Mouse (Mus musculus) small intestine, adult 2 months (tissue): ENCODE results near the gene Pknox2. TPM values are rescaled to one million over a fixed set of nuclear protein-coding genes. Genes with fewer than 3 reads are reported as not detected.

ENCODE experiments used
- H3K27ac ChIP-seq: fragments of 200-500 bp; 2 replicates; pipeline ENCODE4 v1.5.1; 2012; ENCODE audit warnings: low read depth, low read length, control low read depth, inconsistent platforms; ENCODE audit not compliant: insufficient read depth
- H3K27me3 ChIP-seq: fragments of 200-500 bp; 2 replicates; pipeline ENCODE4 v1.6.1; 2012; ENCODE audit warnings: mild to moderate bottlenecking, moderate library complexity, low read length, inconsistent platforms; ENCODE audit not compliant: control insufficient read depth, insufficient read depth
- H3K36me3 ChIP-seq: fragments of 200-500 bp; 2 replicates; pipeline ENCODE4 v1.6.1; 2012; ENCODE audit warnings: mild to moderate bottlenecking, low read length, control low read depth, inconsistent platforms; ENCODE audit not compliant: control insufficient read depth, insufficient read depth
- H3K4me1 ChIP-seq: fragments of 200-500 bp; 2 replicates; pipeline ENCODE4 v1.6.1; 2012; ENCODE audit warnings: low read length, inconsistent platforms, mixed read lengths; ENCODE audit not compliant: control insufficient read depth, insufficient read depth, insufficient read length
- H3K4me3 ChIP-seq: fragments of 200-500 bp; 2 replicates; pipeline ENCODE4 v1.5.1; 2012; ENCODE audit warnings: low read depth, mild to moderate bottlenecking, control low read depth, inconsistent platforms, low read length, moderate library complexity
- CTCF ChIP-seq: fragments of 200-500 bp; IDR thresholded peaks from 2 replicates; pipeline ENCODE4 v1.5.1; 2012; ENCODE audit warnings: low read depth, mild to moderate bottlenecking, control low read depth, inconsistent platforms, low read length, moderate library complexity, mixed read lengths; ENCODE audit not compliant: insufficient replicate concordance, insufficient read length; ENCODE audit errors: extremely low read depth
- POLR2A ChIP-seq: fragments of 200-500 bp; IDR thresholded peaks from 2 replicates; pipeline ENCODE4 v1.6.1; 2012; ENCODE audit warnings: low read depth, mild to moderate bottlenecking, control low read depth, inconsistent platforms, low read length, moderate library complexity
- WGBS: fragments of 180-500 bp; shearing (Covaris S2); methylation state at CpG from one replicate; pipeline ENCODE4 v1.1.7; 2018; 5-methylcytosine and 5-hydroxymethylcytosine counted together
- polyA plus RNA-seq: library from polyadenylated mRNA; depleted of rRNA; stranded (reverse); fragments of >200 nt; gene quantifications from 2 replicates; pipeline ENCODE4 v1.2.3, GENCODE M21; 2012

The Pknox2 gene
- polyA plus RNA-seq, 1 experiment, result 2.7 TPM

DNA sequence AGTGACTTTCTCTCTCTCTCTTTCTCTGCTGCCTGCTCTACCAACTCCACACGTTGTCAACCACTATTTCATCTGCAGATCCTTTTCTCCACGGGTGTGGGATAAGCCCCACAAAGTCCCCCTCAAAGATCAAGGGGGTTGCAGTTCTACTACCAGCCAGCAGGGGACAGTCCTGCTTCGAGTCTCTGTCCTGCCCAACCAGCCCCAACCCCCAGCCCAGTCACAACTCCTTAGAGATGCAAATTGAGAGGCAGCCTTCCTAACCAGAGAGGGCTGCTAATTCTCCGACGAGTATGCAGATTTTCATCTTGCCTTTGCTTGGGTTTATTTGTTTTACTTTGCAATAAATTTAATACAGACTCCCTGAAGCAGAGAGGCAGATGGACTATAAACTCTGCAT is 29.9 kb upstream of the Pknox2 start:
- H3K27me3 ChIP-seq, result no peaks in the 10 kb centered on the region
- WGBS, result 3% methylated on average over 5 of the region's 5 CpGs
- no peaks in the 10 kb centered on the region for H3K36me3 ChIP-seq
- H3K4me3 ChIP-seq, result no peak overlapping the region
- TF ChIP-seq CTCF (peak; percentile 89; the same call in 1 of the 2 replicates), POLR2A (no peak)
- no peak overlapping the region for H3K27ac ChIP-seq
- H3K4me1 ChIP-seq, result no peaks in the 10 kb centered on the region

DNA sequence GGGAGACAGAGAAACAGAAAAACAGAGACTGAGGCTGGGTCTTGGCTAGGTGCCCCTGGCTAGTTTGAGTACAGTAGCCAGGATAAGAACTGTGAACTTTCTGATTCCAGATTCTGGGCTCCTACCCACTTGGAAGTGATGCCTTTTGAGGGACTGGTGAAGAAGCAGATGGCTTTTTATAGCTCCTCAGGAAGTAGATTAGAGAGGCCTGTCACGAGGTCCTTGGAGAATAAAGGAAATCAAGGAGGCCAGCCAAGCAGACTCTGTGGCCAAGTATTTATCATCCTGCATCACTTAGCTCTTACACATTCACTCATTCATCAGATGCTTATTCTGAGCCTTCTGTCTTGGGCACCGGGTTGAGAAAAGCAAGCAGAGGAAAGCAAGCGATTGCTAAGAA is 28.8 kb upstream of the Pknox2 start:
- TF ChIP-seq CTCF (no peak), POLR2A (no peak)
- H3K4me3 ChIP-seq, result no peak overlapping the region
- no peak overlapping the region for H3K27ac ChIP-seq
- H3K4me1 ChIP-seq, result no peaks in the 10 kb centered on the region
- no peaks in the 10 kb centered on the region for H3K36me3 ChIP-seq
- H3K27me3 ChIP-seq, result no peaks in the 10 kb centered on the region
- 53% methylated on average over 3 of the region's 3 CpGs for WGBS

DNA sequence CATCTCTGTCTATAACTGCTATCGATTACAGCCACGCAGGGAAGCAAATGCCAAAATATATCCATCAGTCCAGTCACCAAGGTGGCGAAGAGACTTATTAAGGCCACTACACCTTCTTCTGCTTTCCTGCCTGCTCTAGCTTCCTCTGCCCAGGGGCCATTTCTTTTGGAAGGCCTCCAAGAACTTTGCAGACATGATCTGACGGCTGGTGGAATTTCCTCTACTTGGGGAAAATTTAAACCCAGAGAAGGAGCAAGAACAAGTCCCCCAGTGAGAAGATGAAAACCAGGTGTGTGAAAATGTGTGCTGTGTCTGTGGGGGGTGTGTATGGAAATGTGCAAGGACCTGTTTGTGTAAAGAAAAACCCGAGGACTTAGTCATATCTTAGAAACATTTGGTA is 26.2 kb upstream of the Pknox2 start:
- TF ChIP-seq POLR2A (no peak), CTCF (no peak)
- 63% methylated on average over 5 of the region's 5 CpGs for WGBS
- H3K4me1 ChIP-seq, result no peaks in the 10 kb centered on the region
- H3K36me3 ChIP-seq, result no peaks in the 10 kb centered on the region
- H3K4me3 ChIP-seq, result no peak overlapping the region
- no peaks in the 10 kb centered on the region for H3K27me3 ChIP-seq
- no peak overlapping the region for H3K27ac ChIP-seq

DNA sequence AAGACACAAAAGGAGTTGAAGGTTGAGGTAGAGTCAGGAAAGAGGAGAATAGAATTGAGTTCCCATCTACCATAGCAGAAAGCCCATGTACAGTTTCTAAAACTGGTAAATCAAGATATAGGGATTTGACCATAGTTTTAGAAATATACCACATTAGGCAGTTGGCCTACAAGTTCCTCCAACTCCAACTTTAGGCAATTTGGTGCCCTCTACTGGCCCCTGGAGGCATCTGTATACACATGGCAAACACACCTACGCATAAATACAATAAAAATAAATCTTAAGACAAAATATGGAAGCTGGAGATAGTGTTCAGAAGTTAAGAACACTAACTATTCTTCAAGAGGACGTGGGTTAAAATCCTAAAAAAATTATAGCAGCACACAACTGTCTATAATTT is 19.7 kb upstream of the Pknox2 start:
- H3K27ac ChIP-seq, result no peak overlapping the region
- WGBS, result 78% methylated on average over 2 of the region's 2 CpGs
- H3K27me3 ChIP-seq, result no peaks in the 10 kb centered on the region
- no peak overlapping the region for H3K4me3 ChIP-seq
- TF ChIP-seq POLR2A, result no peak
- no peak for TF ChIP-seq CTCF
- H3K36me3 ChIP-seq, result no peaks in the 10 kb centered on the region
- H3K4me1 ChIP-seq, result no peaks in the 10 kb centered on the region

DNA sequence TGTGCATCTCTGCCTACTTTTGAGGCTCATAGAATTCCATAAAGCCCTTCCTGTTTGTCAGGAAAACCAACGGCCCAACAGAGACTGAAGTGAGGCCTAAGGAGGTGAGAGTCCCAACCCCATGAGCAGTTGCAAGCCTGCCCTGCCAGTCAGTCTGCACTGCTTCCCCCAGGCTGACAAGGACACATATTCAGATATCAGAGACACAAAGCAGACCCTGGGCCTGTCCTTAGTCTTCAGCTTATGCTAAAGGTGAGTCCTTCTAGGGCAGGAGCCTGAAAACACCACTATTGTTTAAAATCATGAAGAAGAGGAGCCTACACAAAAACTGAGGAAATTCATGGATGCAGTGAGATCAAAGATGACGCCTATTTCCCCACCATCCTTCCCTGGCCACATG is 13.5 kb upstream of the Pknox2 start:
- WGBS, result 71% methylated on average over 2 of the region's 2 CpGs

DNA sequence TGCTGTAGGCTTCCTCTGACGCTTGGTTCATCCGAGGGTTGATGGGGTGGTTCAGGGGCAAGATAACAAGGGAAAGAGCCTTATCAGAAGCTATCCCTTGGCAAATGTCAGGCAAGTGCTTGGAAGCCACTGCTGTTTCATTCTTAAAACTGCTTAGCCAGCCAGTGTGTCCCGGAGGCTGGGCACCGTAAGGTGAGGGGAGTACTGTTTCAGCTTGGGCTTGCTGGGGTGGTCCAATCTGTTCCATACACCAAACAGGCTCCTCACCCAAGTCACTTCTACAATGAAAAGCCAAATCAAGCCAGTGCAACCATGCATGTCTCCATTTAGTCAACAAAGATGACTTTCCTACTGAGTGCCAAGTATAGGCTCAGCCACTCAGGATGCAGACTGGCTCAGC is 679 bp upstream of the Pknox2 start:
- Histone ChIP-seq H3K4me3 (no peak overlapping the region), H3K27ac (no peak overlapping the region), H3K4me1 (peaks cover 4% of the 10 kb centered on the region; the same call in 1 of the 2 replicates), H3K36me3 (no peaks in the 10 kb centered on the region), H3K27me3 (peaks cover 36% of the 10 kb centered on the region)
- WGBS, result 72% methylated on average over 4 of the region's 4 CpGs
- TF ChIP-seq POLR2A (no peak), CTCF (no peak)

More for the DNA sequence above, 13.5 kb upstream of the Pknox2 start:
- H3K36me3 ChIP-seq, result no peaks in the 10 kb centered on the region
- H3K27me3 ChIP-seq, result no peaks in the 10 kb centered on the region
- no peaks in the 10 kb centered on the region for H3K4me1 ChIP-seq
- no peak overlapping the region for H3K27ac ChIP-seq
- no peak overlapping the region for H3K4me3 ChIP-seq
- no peak for TF ChIP-seq POLR2A
- no peak for TF ChIP-seq CTCF

DNA sequence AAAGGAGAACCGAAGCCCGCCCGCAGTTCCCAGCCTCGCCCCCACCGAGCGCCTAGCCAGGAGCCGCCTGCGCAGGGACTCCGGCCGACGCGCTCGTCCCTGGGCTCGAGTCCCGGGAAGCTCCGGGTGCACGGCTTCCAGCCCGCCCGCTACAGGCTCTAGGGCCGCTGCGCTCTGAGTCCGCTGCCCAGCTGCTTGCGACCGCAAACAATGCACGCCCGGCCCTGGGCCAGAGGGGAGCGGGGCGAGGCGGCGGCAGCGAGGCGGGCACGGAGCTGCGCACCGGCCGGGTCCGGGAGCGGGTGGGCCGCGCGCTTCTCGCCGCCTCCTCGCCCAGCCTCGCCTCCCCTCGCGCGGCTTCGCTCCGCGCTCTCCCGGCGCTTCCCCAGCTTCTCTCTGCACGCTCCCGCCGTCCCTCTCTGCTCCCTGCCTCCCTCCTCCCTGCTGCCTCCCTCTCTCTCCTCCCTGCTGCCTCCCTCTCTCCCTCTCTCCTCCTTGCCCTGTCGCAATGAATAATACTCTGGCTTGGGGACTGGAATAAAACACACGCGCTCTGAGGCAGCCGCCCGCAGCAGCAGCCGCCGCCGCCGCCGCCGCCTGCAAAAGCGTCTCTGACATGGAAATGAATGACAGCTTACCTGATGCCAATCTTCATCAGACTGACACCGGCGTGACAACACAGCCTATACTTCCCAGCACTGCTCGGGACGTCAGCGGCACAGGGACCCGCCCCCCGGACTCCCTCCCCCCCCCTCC is 426 bp downstream of the Pknox2 start:
- WGBS, result under 1% methylated on average over 69 of the region's 75 CpGs
- Histone ChIP-seq H3K4me3 (peak overlapping the region; percentile 67), H3K36me3 (no peaks in the 10 kb centered on the region), H3K4me1 (peaks cover 4% of the 10 kb centered on the region; the same call in 1 of the 2 replicates), H3K27me3 (peaks cover 36% of the 10 kb centered on the region), H3K27ac (peak overlapping the region; percentile 23)
- TF ChIP-seq POLR2A, result no peak
- no peak for TF ChIP-seq CTCF
